Mouse (Mus musculus) heart, postnatal 0 days (tissue): ENCODE measurements around the gene Gprc5b.

Experiments
- CTCF ChIP-seq: IDR thresholded peaks from 2 replicates; pipeline ENCODE4 v1.5.1; 2016; ENCODE audit warnings: antibody characterized with exemption, control low read depth, low read depth
- EP300 ChIP-seq: IDR thresholded peaks from 2 replicates; pipeline ENCODE4 v1.6.1; 2016; ENCODE audit warnings: antibody characterized with exemption, low read depth

DNA sequence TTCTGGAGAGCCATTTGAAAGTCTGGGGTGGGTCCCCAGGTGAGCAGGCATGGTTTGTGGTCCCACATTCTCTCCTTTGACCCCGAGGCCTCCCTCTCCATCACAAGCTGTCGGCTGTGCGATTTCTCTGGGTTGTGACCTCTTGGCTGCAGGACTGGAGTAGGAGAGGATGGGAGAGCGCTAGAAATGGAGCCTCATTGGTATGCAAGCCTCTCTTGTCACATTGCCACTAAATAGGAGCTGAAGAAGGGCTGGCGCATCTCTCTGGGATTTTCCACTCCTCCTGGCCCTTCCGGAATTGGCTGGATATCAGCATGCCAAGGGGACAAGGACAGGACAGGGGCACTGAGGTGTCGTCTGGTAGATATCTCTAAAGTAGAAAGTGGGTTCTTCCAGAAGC is 29.8 kb downstream of the Gprc5b start:
- TF ChIP-seq CTCF (no peak), EP300 (no peak)
